Mouse (Mus musculus): Measurements from ENCODE around the gene Wnt10a. TPM values are rescaled to one million over a fixed set of nuclear protein-coding genes. Genes with fewer than 3 reads are reported as not detected.

Wnt10a gene
- polyA plus RNA-seq, 1 experiment from 2014 or later: 2.3 TPM

GRCm38 (mm10) chr1:74830061-74830460 is 38.7 kb downstream of the Wnt10a start:
- H3K36me3 ChIP-seq: no peaks in the 10 kb centered on the region
- H3K9ac ChIP-seq: no peak overlapping the region
- 82% methylated on average over 9 of the region's 9 CpGs for WGBS
- peaks cover 5% of the 10 kb centered on the region; the same call in 1 of the 2 replicates for H3K4me1 ChIP-seq
- no peaks in the 10 kb centered on the region for H3K9me3 ChIP-seq (replicated peaks)
- H3K4me3 ChIP-seq: no peak overlapping the region
- no peak overlapping the region for H3K4me2 ChIP-seq (replicated peaks)
- H3K27me3 ChIP-seq: peaks cover 3% of the 10 kb centered on the region; the same call in 1 of the 2 replicates
- no peak overlapping the region for H3K27ac ChIP-seq
- no peak for ATAC-seq (ENCODE audit: low FRiP score)

GRCm38 (mm10) chr1:74833255-74833654 is 41.9 kb downstream of the Wnt10a start:
- 74% methylated on average over 3 of the region's 3 CpGs for WGBS

DNA sequence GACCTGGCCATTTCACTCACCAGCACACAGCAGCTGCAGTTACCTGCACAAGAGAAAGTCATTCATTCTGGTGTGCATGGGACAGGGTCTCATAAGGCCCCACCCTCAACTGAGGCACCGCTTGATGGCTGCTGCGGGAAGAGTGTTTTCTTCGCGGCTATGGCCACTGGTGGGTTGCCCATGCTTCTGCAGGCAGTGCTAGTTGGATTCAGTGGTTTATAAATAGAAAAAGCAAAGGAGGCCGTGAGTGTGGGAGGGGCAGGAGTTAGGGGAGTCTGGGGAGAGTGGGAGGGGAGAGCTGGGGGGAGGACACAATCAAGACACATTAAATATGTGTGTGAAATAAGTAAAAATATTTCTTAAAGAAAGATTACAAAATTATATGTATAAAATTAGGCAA is 51.8 kb downstream of the Wnt10a start:
- H3K4me1 ChIP-seq: no peaks in the 10 kb centered on the region
- no peak overlapping the region for H3K9ac ChIP-seq
- no peaks in the 10 kb centered on the region for H3K36me3 ChIP-seq
- H3K4me3 ChIP-seq: no peak overlapping the region
- H3K9me3 ChIP-seq (replicated peaks): no peaks in the 10 kb centered on the region
- H3K27me3 ChIP-seq: no peaks in the 10 kb centered on the region
- H3K4me2 ChIP-seq (replicated peaks): no peak overlapping the region
- no peak for ATAC-seq (ENCODE audit: low FRiP score)
- 83% methylated on average over 5 of the region's 5 CpGs for WGBS
- no peak overlapping the region for H3K27ac ChIP-seq

More at GRCm38 (mm10) chr1:74833255-74833654, 41.9 kb downstream of the Wnt10a start:
- Histone ChIP-seq H3K27me3 (peaks cover 3% of the 10 kb centered on the region; the same call in 1 of the 2 replicates), H3K27ac (no peak overlapping the region), H3K9ac (no peak overlapping the region), H3K9me3 (replicated peaks) (no peaks in the 10 kb centered on the region), H3K4me2 (replicated peaks) (no peak overlapping the region), H3K4me3 (no peak overlapping the region), H3K36me3 (no peaks in the 10 kb centered on the region), H3K4me1 (0 out of 2 replicates have a peak, but pooled peaks cover 2% of the 10 kb centered on the region)
- ATAC-seq (ENCODE audit: low FRiP score): no peak

DNA sequence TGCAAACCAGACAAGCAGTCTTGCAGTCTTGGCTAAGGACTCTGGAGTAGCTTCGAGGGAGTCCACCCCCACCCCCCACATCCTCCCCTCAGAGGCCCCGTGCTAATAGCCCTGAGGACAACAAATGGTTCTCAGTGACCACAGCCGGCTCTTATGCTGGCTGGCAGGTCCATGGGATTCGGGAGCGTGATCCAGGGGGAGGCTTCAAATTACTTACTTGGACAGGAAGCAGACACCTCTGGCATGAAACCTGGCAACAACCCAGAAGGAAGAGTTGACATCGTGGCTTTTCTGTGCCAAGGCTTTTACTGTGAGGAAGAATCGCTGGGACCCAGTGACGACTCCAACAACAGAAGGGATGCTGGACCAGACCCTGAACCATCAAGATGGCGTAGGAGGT is 55.0 kb downstream of the Wnt10a start:
- H3K4me3 ChIP-seq: no peak overlapping the region
- H3K27me3 ChIP-seq: peaks cover 16% of the 10 kb centered on the region
- no peaks in the 10 kb centered on the region for H3K9me3 ChIP-seq (replicated peaks)
- no peak for ATAC-seq (ENCODE audit: low FRiP score)
- H3K9ac ChIP-seq: no peak overlapping the region
- no peak overlapping the region for H3K4me2 ChIP-seq (replicated peaks)
- no peak overlapping the region for H3K27ac ChIP-seq
- WGBS: 49% methylated on average over 9 of the region's 9 CpGs
- H3K4me1 ChIP-seq: peaks cover 11% of the 10 kb centered on the region
- no peaks in the 10 kb centered on the region for H3K36me3 ChIP-seq

DNA sequence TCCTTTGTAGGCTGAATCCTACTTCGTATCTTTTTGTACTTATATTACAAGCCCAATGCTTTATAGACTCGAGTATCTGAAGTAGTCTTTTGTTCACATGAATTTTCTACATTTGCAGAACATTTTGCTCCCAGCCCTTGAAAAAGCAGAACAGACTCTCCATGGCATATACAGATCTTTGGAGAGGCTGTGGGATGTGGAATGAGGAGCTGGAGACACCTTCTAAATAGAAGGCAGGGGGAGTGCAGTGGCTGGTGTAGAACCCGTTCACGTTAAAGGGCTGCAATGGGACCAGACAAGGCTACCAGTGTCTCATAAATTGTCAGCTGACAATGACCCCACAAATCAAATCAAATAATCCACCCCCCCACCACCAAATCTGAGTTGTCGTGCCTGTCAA is 57.6 kb downstream of the Wnt10a start:
- 74% methylated on average over 5 of the region's 5 CpGs for WGBS
- Histone ChIP-seq H3K36me3 (no peaks in the 10 kb centered on the region), H3K27ac (no peak overlapping the region), H3K4me2 (replicated peaks) (no peak overlapping the region), H3K4me1 (peaks cover 28% of the 10 kb centered on the region), H3K4me3 (no peak overlapping the region), H3K9ac (no peak overlapping the region), H3K27me3 (peaks cover 33% of the 10 kb centered on the region), H3K9me3 (replicated peaks) (no peaks in the 10 kb centered on the region)
- no peak for ATAC-seq (ENCODE audit: low FRiP score)

DNA sequence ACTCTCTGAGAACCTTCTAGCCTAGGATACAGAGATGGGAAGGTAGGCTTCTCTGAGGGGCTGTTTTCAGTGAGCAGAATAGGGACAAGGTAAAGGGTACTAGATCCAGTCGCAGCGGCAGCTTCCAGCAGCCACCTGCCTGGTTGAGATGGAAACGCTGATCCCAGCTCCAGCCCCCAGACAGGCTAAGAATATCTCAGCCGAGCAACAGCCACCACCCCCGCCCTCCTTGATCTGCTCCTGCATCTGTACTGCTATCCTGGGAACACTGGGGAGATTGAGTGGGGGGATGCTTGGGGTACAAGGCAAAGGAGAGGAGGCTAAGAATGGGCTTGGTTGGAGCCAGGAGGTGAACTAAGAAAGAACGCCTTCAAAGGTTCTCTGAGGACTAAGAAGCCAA is 58.9 kb downstream of the Wnt10a start:
- H3K9ac ChIP-seq: no peak overlapping the region
- H3K36me3 ChIP-seq: no peaks in the 10 kb centered on the region
- H3K27ac ChIP-seq: no peak overlapping the region
- H3K4me3 ChIP-seq: no peak overlapping the region
- no peak for ATAC-seq (ENCODE audit: low FRiP score)
- H3K4me1 ChIP-seq: peaks cover 36% of the 10 kb centered on the region
- H3K4me2 ChIP-seq (replicated peaks): no peak overlapping the region
- peaks cover 36% of the 10 kb centered on the region for H3K27me3 ChIP-seq
- 29% methylated on average over 6 of the region's 6 CpGs for WGBS
- H3K9me3 ChIP-seq (replicated peaks): no peaks in the 10 kb centered on the region

GRCm38 (mm10) chr1:74851001-74851775 is 59.9 kb downstream of the Wnt10a start:
- peak overlapping the region; percentile 57 for H3K27ac ChIP-seq
- no peaks in the 10 kb centered on the region for H3K9me3 ChIP-seq (replicated peaks)
- ATAC-seq (ENCODE audit: low FRiP score): no peak
- H3K27me3 ChIP-seq: peaks cover 45% of the 10 kb centered on the region
- peak overlapping the region; percentile 36 for H3K9ac ChIP-seq
- no peak overlapping the region for H3K4me3 ChIP-seq
- 18% methylated on average over 6 of the region's 6 CpGs for WGBS
- peaks cover 44% of the 10 kb centered on the region for H3K4me1 ChIP-seq
- no peaks in the 10 kb centered on the region for H3K36me3 ChIP-seq
- H3K4me2 ChIP-seq (replicated peaks): no peak overlapping the region

Other genes starting within 250 kb of the Wnt10a start
- 1.2 and 1.6 TPM in 2 replicates for gene Plcd4, start 248.6 kb upstream of the Wnt10a start, polyA plus RNA-seq (2016; fragmentation: Nextera tagmentation; extraction: Ambion mirVana)
- gene Usp37, start 247.2 kb upstream of the Wnt10a start, polyA plus RNA-seq (2016; fragmentation: Nextera tagmentation; extraction: Ambion mirVana): 35.3 and 38.5 TPM in 2 replicates
- 10.1 and 12.1 TPM in 2 replicates for gene Zfp142, start 203.3 kb upstream of the Wnt10a start, polyA plus RNA-seq (2016; fragmentation: Nextera tagmentation; extraction: Ambion mirVana)
- 15.3 and 16.8 TPM in 2 replicates for gene Bcs1l, start 203.2 kb upstream of the Wnt10a start, polyA plus RNA-seq (2016; fragmentation: Nextera tagmentation; extraction: Ambion mirVana)
- gene Rnf25, start 190.1 kb upstream of the Wnt10a start, polyA plus RNA-seq (2016; fragmentation: Nextera tagmentation; extraction: Ambion mirVana): 35.2 and 35.8 TPM in 2 replicates
- gene Stk36, start 190.1 kb upstream of the Wnt10a start, polyA plus RNA-seq (2016; fragmentation: Nextera tagmentation; extraction: Ambion mirVana): 21.3 and 34.3 TPM in 2 replicates
- gene Ttll4, start 129.8 kb upstream of the Wnt10a start, polyA plus RNA-seq (2016; fragmentation: Nextera tagmentation; extraction: Ambion mirVana): 27.1 and 36.5 TPM in 2 replicates
- 3.2 and 4.6 TPM in 2 replicates for gene Cyp27a1, start 77.9 kb upstream of the Wnt10a start, polyA plus RNA-seq (2016; fragmentation: Nextera tagmentation; extraction: Ambion mirVana)
- 0.21 and 0.38 TPM in 2 replicates for gene Prkag3, start 42.3 kb upstream of the Wnt10a start, polyA plus RNA-seq (2016; fragmentation: Nextera tagmentation; extraction: Ambion mirVana)
- gene Wnt6, start 19.6 kb upstream of the Wnt10a start, polyA plus RNA-seq (2016; fragmentation: Nextera tagmentation; extraction: Ambion mirVana): 9.6 and 11.4 TPM in 2 replicates
- gene Cdk5r2, start 63.4 kb downstream of the Wnt10a start, polyA plus RNA-seq (2016; fragmentation: Nextera tagmentation; extraction: Ambion mirVana): 6.9 and 7.5 TPM in 2 replicates
- gene Fev, start 93.9 kb downstream of the Wnt10a start, polyA plus RNA-seq (2016; fragmentation: Nextera tagmentation; extraction: Ambion mirVana): 7.0 and 7.6 TPM in 2 replicates
- gene Cryba2, start 101.6 kb downstream of the Wnt10a start, polyA plus RNA-seq (2016; fragmentation: Nextera tagmentation; extraction: Ambion mirVana): 1.6 and 2.8 TPM in 2 replicates
- 0.85 and 1.9 TPM in 2 replicates for gene Cfap65, start 144.1 kb downstream of the Wnt10a start, polyA plus RNA-seq (2016; fragmentation: Nextera tagmentation; extraction: Ambion mirVana)
- 0.14 and 0.83 TPM in 2 replicates for gene Ihh, start 160.2 kb downstream of the Wnt10a start, polyA plus RNA-seq (2016; fragmentation: Nextera tagmentation; extraction: Ambion mirVana)

Data from hindbrain, embryonic 12.5 days (tissue).